Mouse (Mus musculus): ENCODE results near the gene Atp2b4. TPM values are rescaled to one million over a fixed set of nuclear protein-coding genes. Genes with fewer than 3 reads are reported as not detected.
A peak's percentile ranks its signal among the peaks of the same experiment; 100 is the strongest.

Atp2b4 gene
- polyA plus RNA-seq, 1 experiment from 2014 or later = 27.5 TPM

- ATAC-seq (ENCODE audit: low read depth) (no peak), DNase-seq (no peak)
- WGBS (ENCODE audit: insufficient replicate concordance) = 80% methylated on average over 7 of the region's 7 CpGs
- peak overlapping the region; percentile 9; the same call in 1 of the 2 replicates for H3K27ac ChIP-seq
- no peak overlapping the region for H3K4me3 ChIP-seq (replicated peaks)
- no peak overlapping the region for H3K9ac ChIP-seq
- no peak overlapping the region for H3K4me2 ChIP-seq
- no peaks in the 10 kb centered on the region for H3K27me3 ChIP-seq
- peaks cover 51% of the 10 kb centered on the region for H3K36me3 ChIP-seq
- no peaks in the 10 kb centered on the region for H3K9me3 ChIP-seq (replicated peaks)
- peaks cover 16% of the 10 kb centered on the region for H3K4me1 ChIP-seq (replicated peaks)
These were observed 150.4 kb downstream of the Atp2b4 start for GRCm38 (mm10) chr1:133650288-133651055.

Small RNA genes within 50 kb of the gene (microRNA-seq; reads per million reads assigned to microRNA genes)
- gene Mir6903 = 3.2 reads per million, percentile 5 among the genes with 10 or more reads in this experiment

Other genes with a start within 250 kb of the Atp2b4 start
- 501 and 514 TPM in 2 replicates for gene Snrpe, start 190.8 kb downstream of the Atp2b4 start, polyA plus RNA-seq (2015; fragmentation: Nextera tagmentation; extraction: Ambion mirVana)
- gene Zbed6, start 140.2 kb downstream of the Atp2b4 start, polyA plus RNA-seq (2015; fragmentation: Nextera tagmentation; extraction: Ambion mirVana) = not detected in 2 replicates
- 0.97 and 1.2 TPM in 2 replicates for gene Gm38394, start 139.7 kb downstream of the Atp2b4 start, polyA plus RNA-seq (2015; fragmentation: Nextera tagmentation; extraction: Ambion mirVana)
- gene Lax1, start 110.9 kb downstream of the Atp2b4 start, polyA plus RNA-seq (2015; fragmentation: Nextera tagmentation; extraction: Ambion mirVana) = 0.28 and 0.65 TPM in 2 replicates
- gene Optc, start 107.0 kb upstream of the Atp2b4 start, polyA plus RNA-seq (2015; fragmentation: Nextera tagmentation; extraction: Ambion mirVana) = 0.07 and 0.22 TPM in 2 replicates
- 1.7 and 2.6 TPM in 2 replicates for gene Prelp, start 120.4 kb upstream of the Atp2b4 start, polyA plus RNA-seq (2015; fragmentation: Nextera tagmentation; extraction: Ambion mirVana)
- 2.2 and 2.5 TPM in 2 replicates for gene Fmod, start 236.2 kb upstream of the Atp2b4 start, polyA plus RNA-seq (2015; fragmentation: Nextera tagmentation; extraction: Ambion mirVana)

All from liver, embryonic 13.5 days (tissue).